Mouse (Mus musculus): Measurements from ENCODE around the gene Gm36864.

The Gm36864 gene

DNA sequence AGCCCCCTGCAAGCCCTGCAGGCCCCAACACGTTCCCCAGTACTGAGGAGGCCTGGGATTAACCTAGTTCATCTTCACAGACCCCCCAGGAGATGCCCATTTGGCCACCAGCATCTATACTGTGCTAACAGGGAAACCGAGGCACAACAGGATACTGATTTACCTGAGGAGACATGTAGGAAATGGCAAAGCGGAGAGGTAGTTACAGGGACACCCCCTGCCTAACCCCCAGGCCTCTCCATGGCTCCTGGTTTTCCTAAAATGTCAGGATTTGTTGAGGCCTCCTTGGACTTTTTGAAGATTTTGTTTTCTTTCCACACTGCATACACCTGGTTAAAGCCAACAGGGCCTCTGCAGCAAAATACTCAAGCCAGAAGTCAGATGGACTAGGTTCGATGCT, 21.3 kb downstream of the Gm36864 start, which contains the start of gene Acp4:
Gene Acp4, minus strand, starts transcription at position 101 of the 400 bp plus-strand sequence.
- DNase-seq (ENCODE audit: low spot score), result no peak

DNA sequence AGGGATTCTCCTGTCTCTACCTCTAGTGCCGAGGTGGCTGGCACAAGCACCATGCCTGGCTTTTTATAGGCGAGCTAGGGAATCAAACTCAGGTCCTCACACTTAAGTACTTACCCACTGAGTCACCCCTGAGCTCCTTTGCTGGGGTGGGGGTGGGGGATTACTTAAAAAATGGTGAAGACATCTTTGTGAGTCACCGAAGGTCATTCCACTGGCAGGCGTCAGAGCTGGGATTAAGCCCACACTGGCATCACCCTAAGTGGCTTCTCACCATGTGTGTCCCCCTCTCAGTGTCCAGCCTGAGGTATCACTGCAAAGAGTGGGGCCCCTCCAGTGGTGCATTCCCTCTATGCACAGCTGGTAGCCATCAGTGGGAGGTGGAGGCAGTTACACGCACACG, 24.4 kb downstream of the Gm36864 start:
- no peak for DNase-seq (ENCODE audit: low spot score)

GRCm38 (mm10) chr7:44261147-44261546, 25.2 kb downstream of the Gm36864 start, which contains the start of gene Gm15517:
Gene Gm15517, plus strand, starts transcription at chr7:44261447.
- no peak for DNase-seq (ENCODE audit: low spot score)

GRCm38 (mm10) chr7:44262791-44263643, 27.0 kb downstream of the Gm36864 start:
- DNase-seq (ENCODE audit: low spot score), result peak; percentile 93

GRCm38 (mm10) chr7:44268117-44268516, 32.1 kb downstream of the Gm36864 start:
- no peak for DNase-seq (ENCODE audit: low spot score)

DNA sequence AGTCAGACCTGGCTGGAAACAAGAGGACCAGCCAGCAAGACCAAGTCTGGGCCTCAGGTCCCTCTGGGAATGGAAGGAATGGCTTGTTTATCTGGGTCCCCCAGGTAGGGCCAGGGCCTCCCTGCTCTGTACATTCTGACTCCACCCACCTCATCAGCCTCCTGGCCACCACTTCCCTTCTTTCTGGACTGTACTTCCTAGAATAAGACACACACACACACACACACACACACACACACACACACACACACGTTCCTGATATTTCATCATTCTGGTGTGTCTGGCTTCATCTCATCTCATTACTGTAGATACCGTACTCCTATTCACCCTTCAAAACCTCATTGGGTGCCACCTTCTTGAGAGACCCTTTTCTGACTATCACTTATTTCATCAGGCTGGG, 33.4 kb downstream of the Gm36864 start:
- no peak for DNase-seq (ENCODE audit: low spot score)

DNA sequence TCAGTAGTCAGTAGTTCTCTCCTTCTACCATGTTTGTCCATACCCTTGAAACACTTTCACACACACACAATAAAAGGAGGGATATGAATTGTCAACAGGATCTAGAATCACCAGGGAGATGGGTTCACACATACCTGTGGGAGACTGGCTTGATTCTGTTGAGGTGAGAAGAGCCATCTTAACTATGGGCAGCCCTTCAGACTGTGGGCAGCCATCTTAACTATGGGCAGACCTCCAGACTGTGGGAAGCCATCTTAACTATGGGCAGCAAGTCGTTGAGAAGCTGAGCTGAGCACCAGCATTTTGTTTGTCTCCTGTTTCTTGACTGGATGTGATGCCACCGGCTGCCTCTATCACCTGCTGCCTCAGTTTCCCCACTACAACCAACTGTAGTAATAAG, 35.3 kb downstream of the Gm36864 start:
- DNase-seq (ENCODE audit: low spot score), result no peak

- DNase-seq (ENCODE audit: low spot score), result no peak
Observed at GRCm38 (mm10) chr7:44272546-44272945, 36.6 kb downstream of the Gm36864 start.

GRCm38 (mm10) chr7:44273446-44273845, 37.5 kb downstream of the Gm36864 start:
- DNase-seq (ENCODE audit: low spot score), result no peak

GRCm38 (mm10) chr7:44274096-44274495, 38.1 kb downstream of the Gm36864 start:
- DNase-seq (ENCODE audit: low spot score), result no peak

DNA sequence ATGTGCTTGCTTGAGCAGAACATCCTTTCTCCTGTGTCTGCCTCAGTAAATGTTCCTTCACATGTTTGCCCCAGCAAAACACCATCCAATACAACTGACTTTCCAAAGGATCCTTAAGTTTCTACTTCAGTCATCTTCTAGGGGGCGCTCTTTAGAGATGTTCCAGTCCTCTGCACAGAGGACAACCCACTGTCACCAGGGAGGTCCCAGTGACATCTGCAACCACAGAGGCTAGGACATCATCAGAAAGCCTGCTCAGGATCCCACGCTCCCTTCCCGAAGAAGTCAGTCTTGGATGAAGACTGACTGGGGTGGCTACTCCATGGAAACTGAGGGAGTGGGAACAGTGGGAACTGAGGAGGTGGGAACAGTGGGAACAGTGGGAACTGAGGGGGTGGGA, 39.6 kb downstream of the Gm36864 start:
- DNase-seq (ENCODE audit: low spot score), result no peak

GRCm38 (mm10) chr7:44276461-44277249, 40.7 kb downstream of the Gm36864 start:
- DNase-seq (ENCODE audit: low spot score), result no peak

DNA sequence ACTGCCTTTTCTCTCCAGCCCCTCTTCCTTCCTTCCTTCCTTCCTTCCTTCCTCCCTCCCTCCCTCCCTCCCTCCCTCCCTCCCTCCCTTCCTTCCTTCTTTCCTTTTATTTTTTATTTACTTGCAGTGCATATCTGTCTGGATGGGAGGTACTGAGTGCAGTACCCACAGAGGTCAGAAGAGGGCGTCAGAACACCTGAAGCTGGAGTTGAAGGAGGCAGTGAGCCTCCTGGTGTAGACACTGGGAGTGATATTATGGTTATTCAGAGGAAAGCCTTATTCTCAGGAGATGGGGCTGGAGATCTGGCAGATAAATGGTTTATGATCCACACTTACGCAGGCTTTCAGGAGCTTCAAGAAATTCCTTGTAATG, 41.3 kb downstream of the Gm36864 start:
- no peak for DNase-seq (ENCODE audit: low spot score)

GRCm38 (mm10) chr7:44280959-44281358, 45.0 kb downstream of the Gm36864 start:
- no peak for DNase-seq (ENCODE audit: low spot score)

DNA sequence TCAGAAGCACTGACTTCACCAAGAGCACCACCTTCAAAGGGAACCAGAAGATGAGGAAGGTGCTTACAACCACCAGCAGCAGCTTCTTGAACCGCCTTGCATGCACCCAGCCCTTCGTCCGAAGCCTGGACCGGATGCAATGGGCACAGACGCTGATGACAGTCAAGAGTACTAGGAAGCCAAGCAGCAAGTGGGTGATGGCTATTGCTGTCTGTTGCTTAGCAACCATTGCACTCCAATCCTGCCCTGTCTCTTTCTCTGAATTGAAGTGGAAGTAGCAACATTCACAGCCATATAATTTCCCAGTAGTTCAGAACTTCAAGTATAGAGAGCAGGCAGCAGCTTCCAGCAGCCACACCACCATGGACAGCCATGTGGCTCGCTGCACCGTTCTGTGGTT, 45.6 kb downstream of the Gm36864 start:
- DNase-seq (ENCODE audit: low spot score), result no peak

- DNase-seq (ENCODE audit: low spot score), result no peak
Observed at GRCm38 (mm10) chr7:44287760-44288159, 51.8 kb downstream of the Gm36864 start.

DNA sequence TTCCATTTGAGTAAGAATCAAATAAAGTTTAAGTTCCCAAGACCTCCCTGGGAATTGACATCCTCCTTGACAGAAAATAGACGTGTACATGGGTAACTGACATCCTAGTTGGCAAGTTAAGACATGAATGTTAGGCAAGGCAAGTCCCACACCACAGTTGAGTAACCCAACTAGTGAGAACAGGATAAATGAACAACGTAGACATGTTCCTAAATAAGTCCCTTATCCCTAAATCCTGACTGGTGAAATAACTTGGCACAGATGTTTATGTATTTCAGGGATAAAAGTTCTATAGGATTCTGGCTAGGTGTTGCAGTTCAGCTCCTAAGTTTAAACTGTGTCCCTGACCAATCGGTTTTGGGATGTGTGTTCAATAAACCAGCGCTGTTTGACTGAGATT, 55.0 kb downstream of the Gm36864 start:
- no peak for DNase-seq (ENCODE audit: low spot score)

GRCm38 (mm10) chr7:44291418-44291817, 55.4 kb downstream of the Gm36864 start:
- no peak for DNase-seq (ENCODE audit: low spot score)

Data from urinary bladder, postnatal 14 days (tissue).